Mouse (Mus musculus) liver, embryonic 14.5 days (tissue): ENCODE measurements around the gene Gm4559. TPM values are rescaled to one million over a fixed set of nuclear protein-coding genes. Genes with fewer than 3 reads are reported as not detected.
"Not testable (repeated sequence)": the region's sequence is repeated elsewhere in the genome, so short reads cannot be mapped to it uniquely, and the experiment has no call there.

Experiments
- ATAC-seq: fragments of 200-750 bp; cut with Nextera tagmentation; 2 replicates; pipeline ENCODE4 v1.8.0; 2017; ENCODE audit warnings: moderate number of reproducible peaks, mild to moderate bottlenecking, moderate library complexity; ENCODE audit not compliant: insufficient read depth
- DNase-seq, 3 experiments: peaks; one replicate each; pipeline ENCODE4 v3.0.0-alpha.2; 2012 to 2013; ENCODE audit warnings: low read depth in 3 of 3, low spot score in 3 of 3
- H3K27ac ChIP-seq: fragments of 300-500 bp; sonication (generic); 2 replicates; pipeline ENCODE4 v1.5.1; 2014; ENCODE audit warnings: moderate library complexity, mild to moderate bottlenecking, control low read depth, inconsistent platforms
- H3K27me3 ChIP-seq: fragments of 300-500 bp; sonication (generic); 2 replicates; pipeline ENCODE4 v1.6.1; 2014; ENCODE audit warnings: mild to moderate bottlenecking, low read length, moderate library complexity; ENCODE audit not compliant: control insufficient read depth, insufficient read depth
- H3K36me3 ChIP-seq: fragments of 300-500 bp; sonication (generic); replicated peaks from 2 replicates; pipeline ENCODE4 v1.6.1; 2014; ENCODE audit warnings: low read depth; ENCODE audit not compliant: control insufficient read depth, insufficient read depth
- H3K4me1 ChIP-seq, 2 experiments: fragments of 200-500 bp in 1 of 2; fragments of 300-500 bp in 1 of 2; sonication (generic) in 1 of 2; replicated peaks; 2 replicates each; pipeline ENCODE4 v1.6.1; 2012 to 2014; ENCODE audit warnings: antibody characterized with exemption in 1 of 2, inconsistent platforms in 1 of 2, low read length in 1 of 2; ENCODE audit not compliant: control insufficient read depth in 2 of 2, insufficient read depth in 2 of 2
- H3K4me2 ChIP-seq: fragments of 300-500 bp; sonication (generic); 2 replicates; pipeline ENCODE4 v1.6.1; 2014; ENCODE audit warnings: low read depth, mild to moderate bottlenecking, control low read depth, moderate library complexity
- H3K4me3 ChIP-seq, 2 experiments: fragments of 200-500 bp in 1 of 2; fragments of 300-500 bp in 1 of 2; sonication (generic) in 1 of 2; 2 replicates each; pipeline ENCODE4 v1.5.1; 2012 to 2014; ENCODE audit warnings: low read depth in 2 of 2, low read length in 2 of 2, mild to moderate bottlenecking in 2 of 2, control low read depth in 1 of 2, inconsistent platforms in 1 of 2, moderate library complexity in 1 of 2; ENCODE audit not compliant: insufficient read depth in 1 of 2
- H3K9ac ChIP-seq: fragments of 300-500 bp; sonication (generic); replicated peaks from 2 replicates; pipeline ENCODE4 v1.6.1; 2014; ENCODE audit warnings: mild to moderate bottlenecking, control low read depth, moderate library complexity
- H3K9me3 ChIP-seq: fragments of 300-500 bp; sonication (generic); 2 replicates; pipeline ENCODE4 v1.6.1; 2016; ENCODE audit warnings: low read length, mixed read lengths; ENCODE audit not compliant: control insufficient read depth
- CTCF ChIP-seq: IDR thresholded peaks from 2 replicates; pipeline ENCODE4 v1.5.1; 2016; ENCODE audit warnings: antibody characterized with exemption, low read depth, control low read depth
- EP300 ChIP-seq: IDR thresholded peaks from 2 replicates; pipeline ENCODE4 v1.6.1; 2016; ENCODE audit warnings: antibody characterized with exemption, low read depth
- WGBS: fragments of 180-500 bp; shearing (Covaris S2); extraction: QIAGEN DNeasy Blood & Tissue Kit; methylation state at CpG from one replicate; pipeline ENCODE4 v1.1.7; 2014; ENCODE audit not compliant: insufficient replicate concordance; 5-methylcytosine and 5-hydroxymethylcytosine counted together
- polyA plus RNA-seq, 2 experiments: library from polyadenylated mRNA; depleted of rRNA in 1 of 2; stranded (reverse) in 1 of 2; unstranded in 1 of 2; fragments of >200 nt; fragmentation: Nextera tagmentation in 1 of 2; extraction: Ambion mirVana in 1 of 2; gene quantifications; 2 replicates each; pipeline versions ENCODE4 v1.2.1 to v1.2.3; 2012 to 2014

Gm4559 gene
- polyA plus RNA-seq, 2 experiments = not detected

GRCm38 (mm10) chr7:142285130-142285835 lies 11.1 kb upstream of the Gm4559 start:
- no peak for DNase-seq
- Histone ChIP-seq H3K9ac (no peak overlapping the region), H3K4me2 (peak overlapping the region; percentile 70), H3K27me3 (peaks cover 22% of the 10 kb centered on the region), H3K4me1 (no peaks in the 10 kb centered on the region; a peak in 1 of 4 replicates), H3K4me3 (no peak overlapping the region), H3K9me3 (no peaks in the 10 kb centered on the region), H3K36me3 (no peaks in the 10 kb centered on the region), H3K27ac (no peak overlapping the region)
- WGBS = 23% methylated on average over 23 of the region's 23 CpGs
- TF ChIP-seq EP300 (no peak), CTCF (no peak)
- no peak for ATAC-seq

GRCm38 (mm10) chr7:142284615-142285080 lies 10.5 kb upstream of the Gm4559 start:
- no peaks in the 10 kb centered on the region for H3K9me3 ChIP-seq
- peak overlapping the region; percentile 70 for H3K4me2 ChIP-seq
- ATAC-seq = peak; percentile 35; the same call in 1 of the 2 replicates
- peak; percentile 51 to 63 (median 59) for DNase-seq
- H3K36me3 ChIP-seq = no peaks in the 10 kb centered on the region
- no peaks in the 10 kb centered on the region; a peak in 1 of 4 replicates for H3K4me1 ChIP-seq
- H3K9ac ChIP-seq = peak overlapping the region; percentile 50
- peak; percentile 75 for TF ChIP-seq CTCF
- no peak for TF ChIP-seq EP300
- WGBS = 0% methylated on average over 19 of the region's 19 CpGs
- H3K4me3 ChIP-seq = peak overlapping the region; percentile 52 to 74
- H3K27me3 ChIP-seq = peaks cover 22% of the 10 kb centered on the region
- H3K27ac ChIP-seq = no peak overlapping the region

- Histone ChIP-seq H3K4me2 (peak overlapping the region; percentile 70), H3K9me3 (no peaks in the 10 kb centered on the region), H3K36me3 (no peaks in the 10 kb centered on the region), H3K27me3 (peaks cover 22% of the 10 kb centered on the region), H3K4me1 (no peaks in the 10 kb centered on the region; a peak in 1 of 4 replicates), H3K4me3 (peak overlapping the region; percentile 52 to 74), H3K27ac (no peak overlapping the region), H3K9ac (peak overlapping the region; percentile 50)
- DNase-seq = no peak
- no peak for ATAC-seq
- WGBS = under 1% methylated on average over 38 of the region's 38 CpGs
- TF ChIP-seq CTCF = 0 out of 2 replicates have a peak, but pooled peaks have one; percentile 32
- no peak for TF ChIP-seq EP300
Measured at GRCm38 (mm10) chr7:142284023-142284591, 9.9 kb upstream of the Gm4559 start.

DNA sequence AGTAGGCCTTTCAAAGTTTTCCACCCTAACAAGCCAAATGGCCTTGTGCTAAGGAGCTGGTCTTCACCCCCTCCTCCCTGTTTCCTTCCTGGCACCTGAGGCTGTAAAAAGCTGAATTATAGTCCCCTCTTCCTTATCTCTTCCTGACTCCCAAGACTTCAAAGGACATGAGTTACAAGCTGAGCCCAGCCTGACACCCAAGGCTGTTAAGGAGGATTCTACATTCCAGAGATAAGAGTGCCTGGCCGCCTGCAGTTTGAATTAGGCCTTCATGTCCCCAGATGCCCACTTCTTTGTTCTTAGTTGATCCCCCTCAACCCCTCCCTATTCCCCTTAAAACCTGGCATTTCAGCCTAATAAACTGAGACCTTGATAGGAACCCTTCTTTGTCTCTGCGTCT lies 8.7 kb upstream of the Gm4559 start:
- H3K27me3 ChIP-seq = peaks cover 22% of the 10 kb centered on the region
- H3K4me2 ChIP-seq, H3K9me3 ChIP-seq, H3K36me3 ChIP-seq, H3K4me1 ChIP-seq, DNase-seq, H3K27ac ChIP-seq, H3K9ac ChIP-seq, ATAC-seq, H3K4me3 ChIP-seq: not testable (repeated sequence)
- 29% methylated on average over 2 of the region's 2 CpGs for WGBS

GRCm38 (mm10) chr7:142279291-142279690 lies 5.1 kb upstream of the Gm4559 start:
- WGBS = 38% methylated on average over 1 of the region's 1 CpGs

More at GRCm38 (mm10) chr7:142279291-142279690, 5.1 kb upstream of the Gm4559 start:
- H3K36me3 ChIP-seq, H3K4me3 ChIP-seq, H3K4me2 ChIP-seq, ATAC-seq, H3K9me3 ChIP-seq, DNase-seq, H3K27ac ChIP-seq, H3K9ac ChIP-seq, H3K4me1 ChIP-seq: not testable (repeated sequence)
- TF ChIP-seq CTCF = 0 out of 2 replicates have a peak, but pooled peaks have one; percentile 11
- H3K27me3 ChIP-seq = peaks cover 19% of the 10 kb centered on the region
